In genomic region chrX:7776329-7777082, GRCm38 (mm10) we compare ENCODE assay signal across 8 mouse cellular contexts. TPM values are rescaled to one million over a fixed set of nuclear protein-coding genes. Genes with fewer than 3 reads are reported as not detected.
DNase-seq lines count a peak whose midpoint lies in the region; ATAC-seq and TF ChIP-seq lines count a peak whose summit lies in the region.

No protein-coding gene starts in this region.

- H3K36me3 ChIP-seq in forebrain, postnatal 0 days (ENCODE audit: insufficient read depth) = no peaks in the 10 kb centered on the region
- no peaks in the 10 kb centered on the region for H3K36me3 ChIP-seq in intestine, embryonic 15.5 days
- H3K36me3 ChIP-seq in liver, embryonic 15.5 days (replicated peaks) = peaks cover 12% of the 10 kb centered on the region

- peak; percentile 77 for TF ChIP-seq CTCF in cerebellum, adult 2 months (IDR thresholded peaks at IDR 0.05; ENCODE audit: borderline replicate concordance, insufficient read depth, low read depth, low read length)
- peak; percentile 69 for TF ChIP-seq CTCF in forebrain, postnatal 0 days (IDR thresholded peaks at IDR 0.05; ENCODE audit: low read depth)

- H3K4me2 ChIP-seq in forebrain, postnatal 0 days (ENCODE audit: low read depth) = no peak overlapping the region
- H3K4me2 ChIP-seq in intestine, embryonic 15.5 days (replicated peaks) = no peak overlapping the region
- H3K4me2 ChIP-seq in liver, embryonic 15.5 days = no peak overlapping the region

- no peaks in the 10 kb centered on the region for H3K27me3 ChIP-seq in cerebellum, adult 2 months (ENCODE audit: control insufficient read depth, insufficient read depth, low read length)
- H3K27me3 ChIP-seq in forebrain, postnatal 0 days (ENCODE audit: insufficient read depth, low read length) = no peaks in the 10 kb centered on the region
- H3K27me3 ChIP-seq in intestine, embryonic 15.5 days (replicated peaks) = no peaks in the 10 kb centered on the region
- no peaks in the 10 kb centered on the region for H3K27me3 ChIP-seq in liver, embryonic 15.5 days

- WGBS in cerebellum, adult 2 months = 49% methylated on average over 8 of the region's 8 CpGs
- 48% methylated on average over 8 of the region's 8 CpGs for WGBS in forebrain, postnatal 0 days
- 50% methylated on average over 8 of the region's 8 CpGs for WGBS in intestine, embryonic 15.5 days
- WGBS in liver, embryonic 15.5 days (ENCODE audit: insufficient replicate concordance) = 34% methylated on average over 8 of the region's 8 CpGs

- H3K4me1 ChIP-seq in cerebellum, adult 2 months (ENCODE audit: control insufficient read depth, insufficient read depth, low read length) = no peaks in the 10 kb centered on the region
- H3K4me1 ChIP-seq in forebrain, postnatal 0 days (ENCODE audit: insufficient read depth) = no peaks in the 10 kb centered on the region
- no peaks in the 10 kb centered on the region for H3K4me1 ChIP-seq in intestine, embryonic 15.5 days (replicated peaks)
- H3K4me1 ChIP-seq in liver, embryonic 15.5 days (replicated peaks) = peaks cover 32% of the 10 kb centered on the region

- ATAC-seq in forebrain, postnatal 0 days = peak; percentile 84
- peak; percentile 71 for ATAC-seq in intestine, embryonic 15.5 days
- ATAC-seq in liver, embryonic 15.5 days (ENCODE audit: insufficient read depth) = peak; percentile 38; the same call in 1 of the 2 replicates

- no peaks in the 10 kb centered on the region for H3K9me3 ChIP-seq in forebrain, postnatal 0 days (ENCODE audit: low read length)
- H3K9me3 ChIP-seq in intestine, embryonic 15.5 days = no peaks in the 10 kb centered on the region
- H3K9me3 ChIP-seq in liver, embryonic 15.5 days (replicated peaks) = no peaks in the 10 kb centered on the region

- no peak for TF ChIP-seq POLR2A in cerebellum, adult 2 months (IDR thresholded peaks at IDR 0.05; ENCODE audit: borderline replicate concordance, insufficient read depth, low read length)

- H3K4me3 ChIP-seq in cerebellum, adult 2 months (replicated peaks; ENCODE audit: insufficient read depth, low read depth, low read length) = no peak overlapping the region
- H3K4me3 ChIP-seq in forebrain, postnatal 0 days (ENCODE audit: low read depth, low read length) = no peak overlapping the region
- H3K4me3 ChIP-seq in intestine, embryonic 15.5 days (replicated peaks) = no peak overlapping the region
- no peak overlapping the region for H3K4me3 ChIP-seq in liver, embryonic 15.5 days (replicated peaks)

- H3K9ac ChIP-seq in forebrain, postnatal 0 days = no peak overlapping the region
- no peak overlapping the region for H3K9ac ChIP-seq in intestine, embryonic 15.5 days
- no peak overlapping the region for H3K9ac ChIP-seq in liver, embryonic 15.5 days

- peak; percentile 51 for DNase-seq in 416B (ENCODE audit: low read depth)
- DNase-seq in CD4-positive, CD25-positive, alpha-beta regulatory T cell, adult 2 months (ENCODE audit: low read depth, low spot score) = peak; percentile 70
- DNase-seq in cerebellum, adult 2 months = peak; percentile 57 to 68
- peak; percentile 44 for DNase-seq in forebrain, postnatal 0 days
- DNase-seq in neural tube, embryonic 10.5 days (ENCODE audit: extremely low spot score, low spot score) = peak; percentile 47
- no peak for DNase-seq in urinary bladder, postnatal 4 days (ENCODE audit: low spot score in 2 of 2)

- no peak overlapping the region for H3K27ac ChIP-seq in cerebellum, adult 2 months (ENCODE audit: insufficient read depth, low read length)
- no peak overlapping the region for H3K27ac ChIP-seq in forebrain, postnatal 0 days (ENCODE audit: low read depth, low read length)
- H3K27ac ChIP-seq in intestine, embryonic 15.5 days = no peak overlapping the region
- H3K27ac ChIP-seq in liver, embryonic 15.5 days (replicated peaks) = peak overlapping the region; percentile 94

RNA-seq across cellular contexts. Expression of gene Gripap1, which starts 13.1 kb away (rescaled TPM):
- polyA plus RNA-seq in cerebellum, adult 2 months (2012; rRNA removed) = 110 TPM in 2 replicates
- 40.7 and 41.5 TPM in 2 replicates for total RNA-seq in forebrain, postnatal 0 days (2014; rRNA removed)
- polyA plus RNA-seq in forebrain, postnatal 0 days (2015; fragmentation: Nextera tagmentation; extraction: Ambion mirVana) = 46.0 and 62.4 TPM in 2 replicates
- polyA plus RNA-seq in intestine, embryonic 15.5 days (2015; fragmentation: Nextera tagmentation; extraction: Ambion mirVana) = 35.4 and 35.5 TPM in 2 replicates
- polyA plus RNA-seq in liver, embryonic 15.5 days (2015; fragmentation: Nextera tagmentation; extraction: Ambion mirVana) = 25.5 and 27.4 TPM in 2 replicates

RNA-seq across cellular contexts. Expression of gene Tfe3, which starts 14.1 kb away (rescaled TPM):
- 24.4 and 24.5 TPM in 2 replicates for polyA plus RNA-seq in cerebellum, adult 2 months (2012; rRNA removed)
- 12.8 and 20.4 TPM in 2 replicates for total RNA-seq in forebrain, postnatal 0 days (2014; rRNA removed)
- 17.3 and 20.1 TPM in 2 replicates for polyA plus RNA-seq in forebrain, postnatal 0 days (2015; fragmentation: Nextera tagmentation; extraction: Ambion mirVana)
- polyA plus RNA-seq in intestine, embryonic 15.5 days (2015; fragmentation: Nextera tagmentation; extraction: Ambion mirVana) = 23.0 and 23.9 TPM in 2 replicates
- polyA plus RNA-seq in liver, embryonic 15.5 days (2015; fragmentation: Nextera tagmentation; extraction: Ambion mirVana) = 9.2 and 11.8 TPM in 2 replicates

RNA-seq across cellular contexts. Expression of gene Ccdc120, which starts 25.8 kb away (rescaled TPM):
- polyA plus RNA-seq in cerebellum, adult 2 months (2012; rRNA removed) = 68.3 and 82.6 TPM in 2 replicates
- 149 and 202 TPM in 2 replicates for total RNA-seq in forebrain, postnatal 0 days (2014; rRNA removed)
- polyA plus RNA-seq in forebrain, postnatal 0 days (2015; fragmentation: Nextera tagmentation; extraction: Ambion mirVana) = 59.3 and 66.3 TPM in 2 replicates
- 12.4 TPM in 2 replicates for polyA plus RNA-seq in intestine, embryonic 15.5 days (2015; fragmentation: Nextera tagmentation; extraction: Ambion mirVana)
- polyA plus RNA-seq in liver, embryonic 15.5 days (2015; fragmentation: Nextera tagmentation; extraction: Ambion mirVana) = 0.92 and 1.5 TPM in 2 replicates

RNA-seq across cellular contexts. Expression of gene Kcnd1, which starts 45.6 kb away (rescaled TPM):
- polyA plus RNA-seq in cerebellum, adult 2 months (2012; rRNA removed) = 5.9 and 7.6 TPM in 2 replicates
- total RNA-seq in forebrain, postnatal 0 days (2014; rRNA removed) = 2.2 and 2.6 TPM in 2 replicates
- 4.1 and 4.8 TPM in 2 replicates for polyA plus RNA-seq in forebrain, postnatal 0 days (2015; fragmentation: Nextera tagmentation; extraction: Ambion mirVana)
- polyA plus RNA-seq in intestine, embryonic 15.5 days (2015; fragmentation: Nextera tagmentation; extraction: Ambion mirVana) = 1.5 and 2.1 TPM in 2 replicates
- polyA plus RNA-seq in liver, embryonic 15.5 days (2015; fragmentation: Nextera tagmentation; extraction: Ambion mirVana) = 0.18 and 0.37 TPM in 2 replicates

RNA-seq across cellular contexts. Expression of gene Praf2, which starts 48.3 kb away (rescaled TPM):
- polyA plus RNA-seq in cerebellum, adult 2 months (2012; rRNA removed) = 166 and 179 TPM in 2 replicates
- 87.2 and 89.6 TPM in 2 replicates for total RNA-seq in forebrain, postnatal 0 days (2014; rRNA removed)
- polyA plus RNA-seq in forebrain, postnatal 0 days (2015; fragmentation: Nextera tagmentation; extraction: Ambion mirVana) = 139 TPM in 2 replicates
- polyA plus RNA-seq in intestine, embryonic 15.5 days (2015; fragmentation: Nextera tagmentation; extraction: Ambion mirVana) = 60.3 and 61.4 TPM in 2 replicates
- polyA plus RNA-seq in liver, embryonic 15.5 days (2015; fragmentation: Nextera tagmentation; extraction: Ambion mirVana) = 5.6 and 5.8 TPM in 2 replicates

Comparison
In these comparisons a context has a peak if more than half of its experiments do, and no peak if none do; other contexts are left out.
1. DNase-seq: peak in 416B (single experiment), CD4-positive, CD25-positive, alpha-beta regulatory T cell, adult 2 months (single experiment), cerebellum, adult 2 months (2 of 2), forebrain, postnatal 0 days (single experiment) and neural tube, embryonic 10.5 days (single experiment); none in urinary bladder, postnatal 4 days (0 of 2).
2. Peak in every context shown above with its lines, with median percentiles within 50 percentile points of each other: ATAC-seq.